Mouse (Mus musculus) adrenal gland, adult (tissue): ENCODE data around the gene Gmfb.
A peak's percentile ranks its signal among the peaks of the same experiment; 100 is the strongest.

ENCODE experiments used
- DNase-seq, 2 experiments: peaks; one replicate each; pipeline ENCODE4 v3.0.0; 2022 to 2023; ENCODE audit warnings: low spot score in 1 of 2; ENCODE audit not compliant: inconsistent age in 2 of 2

Gene Gmfb

DNA sequence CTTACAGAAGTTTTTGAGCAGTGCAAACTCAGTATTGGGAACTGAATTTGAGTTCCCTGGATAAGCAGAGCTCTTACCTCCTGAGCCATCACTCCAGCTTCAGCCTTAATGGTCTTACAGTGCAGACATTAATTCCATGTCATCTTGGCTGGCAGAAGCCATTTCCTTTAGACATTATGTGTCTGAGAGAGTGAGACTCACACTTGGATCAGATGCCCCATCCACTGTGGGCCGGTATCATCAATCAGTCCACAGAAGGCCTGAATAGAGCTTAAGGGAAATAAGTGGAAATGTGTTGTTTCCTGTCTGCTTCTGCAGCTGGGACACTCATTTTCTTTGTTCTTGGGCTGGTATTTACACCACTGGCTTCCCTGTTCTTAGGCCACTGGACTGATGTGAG, 18.3 kb downstream of the Gmfb start:
- peak in 1 of 2 experiments; percentile 53 for DNase-seq

GRCm38 (mm10) chr14:46803259-46803658, 18.8 kb downstream of the Gmfb start:
- DNase-seq = peak; percentile 47 to 56

DNA sequence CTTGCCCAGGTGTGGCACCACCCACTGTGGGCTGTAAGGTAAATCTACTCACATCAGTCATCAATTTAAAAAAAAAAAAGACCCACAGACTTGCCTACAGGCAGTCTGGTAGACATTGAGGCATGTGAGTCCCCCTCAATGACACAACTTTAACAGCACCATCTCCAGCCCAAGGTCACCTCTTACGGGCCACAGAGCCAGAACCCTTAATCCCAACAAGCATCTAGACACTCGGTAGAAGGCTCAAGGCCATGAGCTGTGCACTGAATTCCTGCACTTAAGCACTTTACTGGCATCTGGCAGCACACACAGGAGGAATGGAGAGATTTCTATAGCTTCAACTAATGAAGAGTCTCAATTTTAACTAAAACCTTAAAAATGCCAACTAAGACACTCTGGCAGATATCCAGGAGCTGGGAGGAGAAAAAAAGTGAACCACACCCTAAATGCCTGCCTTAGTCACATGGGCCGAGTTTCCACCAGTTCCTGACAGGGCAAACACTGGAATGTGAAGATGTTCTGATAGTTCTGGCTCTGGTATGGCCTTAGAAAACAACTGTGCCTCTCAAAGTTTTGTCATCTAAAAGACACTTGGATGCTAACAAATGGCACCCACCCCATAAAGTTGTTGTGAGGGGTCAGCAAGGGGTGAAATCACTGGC, 21.2 kb downstream of the Gmfb start:
- DNase-seq = peak in 1 of 2 experiments; percentile 78

DNA sequence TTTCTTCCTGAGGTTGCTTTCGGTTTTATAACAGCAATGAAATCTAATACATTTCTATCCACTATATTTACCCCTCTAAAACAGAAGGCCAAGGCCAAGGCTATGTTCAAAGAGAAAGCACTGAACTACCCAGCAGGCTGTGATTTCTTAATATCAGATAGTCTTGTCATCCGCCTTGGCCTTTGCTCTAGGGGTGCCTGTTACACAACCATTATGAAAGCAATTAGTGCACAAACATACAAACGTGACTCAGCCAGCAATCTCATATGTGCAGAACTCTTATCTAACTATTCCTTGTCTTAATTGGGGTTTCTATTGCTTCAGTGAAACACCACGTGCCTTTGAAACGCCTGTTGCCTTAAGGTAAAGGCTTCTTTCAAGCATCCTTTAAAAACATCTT, 27.9 kb downstream of the Gmfb start:
- peak; percentile 79 to 92 for DNase-seq

DNA sequence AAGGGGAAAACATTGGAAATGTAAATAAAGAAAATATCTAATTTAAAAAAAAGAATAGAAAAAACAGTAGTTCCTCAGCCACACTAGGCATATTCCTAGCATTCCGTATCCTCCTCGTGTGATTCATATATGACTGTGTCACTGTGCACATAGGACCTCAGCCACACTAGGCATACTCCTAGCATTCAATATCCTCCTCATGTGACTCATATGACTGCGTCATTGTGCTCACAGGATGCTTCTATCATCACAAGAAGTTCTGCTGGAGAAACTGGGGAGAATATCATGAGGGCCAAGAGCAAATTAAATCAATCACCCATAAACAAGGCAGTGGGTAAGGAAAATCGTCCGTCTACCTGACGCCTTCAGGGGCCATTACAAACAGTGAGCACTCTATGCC, 31.3 kb downstream of the Gmfb start:
- DNase-seq = no peak

DNA sequence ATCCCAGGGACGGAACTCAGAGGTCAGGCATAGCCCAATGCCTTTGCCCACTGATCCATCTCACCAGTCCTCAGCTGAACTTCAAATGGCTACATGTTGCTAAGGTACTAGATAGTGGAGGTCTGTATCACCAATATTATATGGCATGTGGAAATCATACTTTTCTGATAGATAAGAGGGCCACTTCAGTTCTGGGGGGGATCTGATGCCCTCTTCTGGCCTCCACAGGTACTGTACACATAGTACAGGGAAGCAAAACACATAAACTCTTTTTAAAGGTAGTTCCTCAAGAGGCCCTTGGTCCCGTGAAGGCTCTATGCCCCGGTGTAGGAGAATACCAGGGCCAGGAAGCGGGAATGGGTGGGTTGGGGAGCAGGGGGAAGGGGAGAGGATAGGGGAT, 31.7 kb downstream of the Gmfb start:
- DNase-seq = peak in 1 of 2 experiments; percentile 53

- peak in 1 of 2 experiments; percentile 42 for DNase-seq
These were observed 33.5 kb downstream of the Gmfb start for GRCm38 (mm10) chr14:46788505-46788901.

- peak; percentile 93 to 97 for DNase-seq
These were observed 34.1 kb downstream of the Gmfb start, which contains the start of gene Cnih1 for GRCm38 (mm10) chr14:46787787-46788504. Gene Cnih1 (minus strand): TSS chr14:46788411.

DNA sequence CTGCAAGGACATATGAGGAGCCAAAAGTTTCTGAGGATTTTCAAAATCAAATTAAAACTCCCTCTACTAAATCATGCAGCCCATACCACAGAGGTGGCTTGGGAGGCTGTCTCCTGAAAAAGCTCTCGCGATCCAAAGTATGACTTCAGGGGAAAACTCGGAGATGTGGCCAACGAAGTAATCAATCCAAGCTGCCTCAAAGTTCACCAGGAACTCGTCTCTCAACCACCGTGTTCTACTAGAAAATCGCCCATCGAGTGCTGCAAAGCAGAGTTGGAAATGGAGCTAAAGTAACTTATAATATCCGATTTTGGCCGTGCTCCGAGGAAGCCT, 34.6 kb downstream of the Gmfb start:
- DNase-seq = peak in 1 of 2 experiments; percentile 90

- DNase-seq = no peak
These were observed 36.8 kb downstream of the Gmfb start for GRCm38 (mm10) chr14:46785247-46785646.

DNA sequence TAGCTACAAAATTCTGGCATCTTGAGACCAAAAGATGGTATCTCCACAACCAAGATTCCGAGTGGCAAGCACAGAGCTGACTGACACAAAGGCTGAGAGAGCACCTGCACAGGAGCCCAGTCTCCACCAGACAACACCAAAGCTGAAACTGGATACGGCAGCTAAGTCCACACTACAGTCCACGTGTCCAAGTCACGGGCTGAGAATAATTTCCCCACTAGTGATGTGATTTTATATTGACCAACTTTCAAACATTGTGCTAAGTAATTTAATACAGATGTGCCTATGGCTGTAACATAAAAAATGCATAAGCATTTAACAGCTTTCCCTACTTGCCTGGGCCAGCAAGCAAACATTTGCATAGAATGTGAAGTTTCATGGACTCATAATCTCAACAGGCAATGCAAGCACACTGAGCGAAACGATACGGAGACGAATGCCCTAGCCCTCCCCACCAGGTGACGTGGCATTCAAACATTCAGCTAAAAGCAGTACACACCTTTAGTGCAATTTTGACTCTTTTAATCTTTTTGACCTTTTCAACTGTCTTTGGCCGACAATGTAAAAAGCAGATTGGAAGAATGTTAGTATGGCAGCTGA, 38.6 kb downstream of the Gmfb start:
- no peak for DNase-seq

GRCm38 (mm10) chr14:46782187-46782828, 39.7 kb downstream of the Gmfb start:
- DNase-seq = no peak

GRCm38 (mm10) chr14:46781086-46781485, 41.0 kb downstream of the Gmfb start:
- no peak for DNase-seq

DNA sequence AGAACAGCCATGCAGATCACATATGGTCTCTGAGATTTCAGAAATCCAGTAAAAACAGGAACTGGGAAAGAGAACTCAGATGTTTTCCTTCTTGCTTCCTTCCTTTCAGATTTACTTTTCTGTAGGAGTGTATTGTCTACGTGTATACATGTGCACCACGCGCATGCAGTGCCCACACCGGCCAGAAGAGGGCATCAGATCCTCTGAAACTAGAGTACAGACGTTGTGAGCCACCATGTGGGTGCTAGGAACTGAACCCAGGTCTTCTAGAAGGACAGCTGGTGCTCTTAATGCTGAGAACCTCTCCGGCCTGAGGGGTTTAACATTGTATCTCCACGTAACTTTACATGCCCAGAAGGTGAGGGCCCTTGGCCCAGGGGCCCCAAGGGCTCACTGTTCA, 42.8 kb downstream of the Gmfb start:
- no peak for DNase-seq

DNA sequence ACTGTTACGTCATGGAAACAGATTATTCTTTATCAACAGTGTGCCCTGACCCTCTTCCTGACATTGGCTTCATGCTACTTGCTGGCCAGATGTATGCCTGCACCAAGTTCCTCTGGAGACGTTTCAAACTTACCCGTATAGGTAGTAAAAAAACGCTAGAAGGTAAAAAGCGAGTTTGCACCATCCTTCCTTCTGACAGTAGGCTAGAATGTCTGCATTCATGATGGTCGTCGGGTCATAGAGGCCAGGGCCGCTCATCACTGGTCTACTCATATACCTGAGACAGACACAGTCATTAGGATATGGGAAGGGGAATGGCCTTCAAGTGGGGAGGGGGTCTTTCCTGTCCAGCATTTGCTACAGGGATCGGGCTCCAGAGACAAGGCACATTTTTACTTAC, 43.3 kb downstream of the Gmfb start:
- no peak for DNase-seq

DNA sequence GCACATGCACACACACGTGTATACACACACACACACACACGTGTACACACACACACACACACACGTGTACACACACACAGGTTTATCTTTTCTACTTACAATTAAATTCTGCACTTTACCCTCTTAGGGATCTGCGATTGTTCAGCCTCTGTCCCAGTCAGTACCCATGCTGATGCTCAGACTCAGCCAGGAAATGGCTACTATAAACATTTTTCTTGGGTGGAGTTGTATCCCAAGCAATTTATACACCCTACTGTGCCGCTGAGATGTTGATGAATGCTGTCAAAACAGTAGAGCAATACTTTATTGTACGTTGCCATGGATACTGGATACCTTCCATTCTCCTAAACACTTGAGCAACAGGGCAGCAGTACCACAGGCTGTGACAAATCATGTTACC, 52.0 kb downstream of the Gmfb start:
- no peak for DNase-seq

DNA sequence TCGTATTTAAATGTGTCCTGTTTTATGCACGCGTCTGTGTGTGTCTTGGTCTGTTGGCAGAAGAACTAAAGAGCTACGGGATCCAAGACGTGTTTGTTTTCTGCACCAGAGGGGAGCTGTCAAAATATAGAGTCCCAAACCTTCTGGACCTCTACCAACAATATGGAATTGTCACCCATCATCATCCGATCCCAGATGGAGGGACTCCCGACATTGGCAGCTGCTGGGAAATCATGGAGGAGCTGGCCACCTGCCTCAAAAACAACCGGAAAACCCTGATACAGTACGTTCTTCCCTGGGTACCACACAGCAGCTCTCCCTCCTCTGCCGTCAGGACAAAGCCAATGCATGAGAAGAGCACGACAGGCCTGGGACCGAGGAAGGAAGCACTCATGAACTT, 54.9 kb downstream of the Gmfb start:
- no peak for DNase-seq

DNA sequence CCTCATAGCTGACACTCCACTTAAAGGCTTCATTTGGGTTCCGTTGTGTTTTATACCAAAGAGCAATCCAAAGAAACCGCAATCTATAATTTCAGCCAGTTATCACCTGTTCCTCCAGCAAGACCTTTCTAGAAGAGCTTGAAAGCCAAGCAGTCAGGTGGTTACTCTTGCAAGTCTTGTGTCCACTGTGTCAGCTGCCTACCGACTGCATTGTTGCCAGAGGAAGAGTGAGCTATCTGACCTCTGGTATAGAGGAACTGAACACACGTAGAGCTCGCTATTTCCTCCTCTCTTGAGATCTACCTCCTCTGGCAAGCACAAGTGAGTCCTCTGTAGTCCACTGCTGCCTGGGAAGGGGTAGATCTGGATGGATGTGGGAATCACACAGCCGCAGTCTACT, 60.9 kb downstream of the Gmfb start:
- no peak for DNase-seq

DNA sequence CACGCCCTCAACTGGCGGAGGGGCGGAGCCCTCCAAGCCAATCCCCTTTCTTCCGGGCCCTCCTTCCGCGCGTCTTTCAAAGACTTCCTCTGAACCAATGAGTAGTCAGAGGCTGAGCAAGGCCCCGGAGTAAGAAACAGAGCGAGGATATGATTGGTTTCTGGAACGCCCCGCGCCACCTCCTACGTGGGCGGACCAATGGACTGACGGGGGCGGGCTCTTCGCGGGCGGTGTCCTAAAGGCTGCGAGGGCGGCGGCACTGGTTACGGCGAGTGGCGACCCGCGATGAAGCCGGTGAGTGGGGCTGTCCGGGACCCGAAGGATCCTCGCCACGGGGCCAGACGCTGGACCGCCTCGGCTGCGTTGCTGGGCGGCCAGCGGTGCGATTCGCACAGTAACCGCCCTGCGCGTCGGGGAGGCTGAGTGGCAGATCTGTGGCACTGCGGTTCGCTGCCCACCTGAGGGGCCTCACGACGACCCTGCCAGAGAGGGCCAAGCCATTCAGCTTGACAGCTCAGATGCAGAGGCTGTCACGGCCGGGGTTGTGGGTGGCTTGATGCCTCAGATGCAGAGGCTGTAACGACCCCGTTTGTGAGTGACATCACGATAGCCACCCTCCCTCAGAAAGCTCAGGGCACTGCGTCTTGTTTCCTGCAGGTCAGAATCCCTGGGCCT, 61.5 kb downstream of the Gmfb start, which contains the start of gene Cdkn3:
Gene Cdkn3, plus strand, starts transcription at position 187 of the 675 bp plus-strand sequence.
- peak; percentile 95 to 98 for DNase-seq

- no peak for DNase-seq
These were observed 62.1 kb downstream of the Gmfb start for GRCm38 (mm10) chr14:46759970-46760354.
